Mouse (Mus musculus) mouse trophoblast stem cell (cell line): ENCODE measurements at regions not wholly inside any gene's neighbourhood (a gene's known extent, or its start where the extent isn't known, plus 50 kb on each side); places are given as distances from the start of the nearest gene placed in this dataset.

ENCODE experiments used
- in situ Hi-C, 2 experiments: fragments of 300-500 bp; cut with MseI, MboI; formaldehyde crosslinking; loops; 2 replicates in 1 of 2; 3 replicates in 1 of 2; pipeline ENCODE4 v1.15.1; 2025

GRCm38 (mm10) chr10:83896160-83896559, 173.5 kb downstream of the 1500009L16Rik start:
- in situ Hi-C loops, result no loop called here

GRCm38 (mm10) chr10:83897558-83897957, 174.9 kb downstream of the 1500009L16Rik start:
- in situ Hi-C loops, result no loop called here

- in situ Hi-C loops, result no loop called here
Measured at GRCm38 (mm10) chr10:83906751-83907150, 184.1 kb downstream of the 1500009L16Rik start.

GRCm38 (mm10) chr10:83910649-83911370, 188.1 kb downstream of the 1500009L16Rik start:
- in situ Hi-C loops, result no loop called here

GRCm38 (mm10) chr10:83914401-83915132, 191.9 kb downstream of the 1500009L16Rik start:
- in situ Hi-C loops, result no loop called here

- in situ Hi-C loops, result no loop called here
Measured at GRCm38 (mm10) chr10:83915133-83915730, 192.6 kb downstream of the 1500009L16Rik start.

- in situ Hi-C loops, result no loop called here
Measured at GRCm38 (mm10) chr10:83926990-83927389, 204.3 kb downstream of the 1500009L16Rik start.

GRCm38 (mm10) chr10:83927554-83927953, 204.9 kb downstream of the 1500009L16Rik start:
- in situ Hi-C loops, result no loop called here

GRCm38 (mm10) chr10:83931758-83932157, 209.1 kb downstream of the 1500009L16Rik start:
- in situ Hi-C loops, result no loop called here

- in situ Hi-C loops, result no loop called here
Measured at GRCm38 (mm10) chr10:83933201-83933600, 210.5 kb downstream of the 1500009L16Rik start.

- in situ Hi-C loops, result no loop called here
Measured at GRCm38 (mm10) chr10:83934498-83934897, 211.8 kb downstream of the 1500009L16Rik start.

GRCm38 (mm10) chr10:83937168-83937567, 214.5 kb downstream of the 1500009L16Rik start:
- in situ Hi-C loops, result no loop called here

- in situ Hi-C loops, result no loop called here
Measured at GRCm38 (mm10) chr10:83942101-83942500, 219.4 kb downstream of the 1500009L16Rik start.

GRCm38 (mm10) chr10:83944158-83944557, 221.5 kb downstream of the 1500009L16Rik start:
- in situ Hi-C loops, result no loop called here

- in situ Hi-C loops, result no loop called here
Measured at GRCm38 (mm10) chr10:83944897-83945296, 222.2 kb downstream of the 1500009L16Rik start.

GRCm38 (mm10) chr10:83945503-83945902, 222.8 kb downstream of the 1500009L16Rik start:
- in situ Hi-C loops, result no loop called here

- in situ Hi-C loops, result no loop called here
Measured at GRCm38 (mm10) chr10:83946186-83947176, 223.8 kb downstream of the 1500009L16Rik start.

GRCm38 (mm10) chr10:83957118-83957759, 234.6 kb downstream of the 1500009L16Rik start:
- in situ Hi-C loops, result no loop called here

GRCm38 (mm10) chr10:83958397-83958796, 235.7 kb downstream of the 1500009L16Rik start:
- in situ Hi-C loops, result no loop called here

GRCm38 (mm10) chr10:83958826-83959225, 236.2 kb downstream of the 1500009L16Rik start:
- in situ Hi-C loops, result no loop called here

- in situ Hi-C loops, result no loop called here
Measured at GRCm38 (mm10) chr10:83963232-83963760, 240.6 kb downstream of the 1500009L16Rik start.
